Mouse (Mus musculus) brain, embryonic 18.5 days (tissue): ENCODE measurements around the gene Spty2d1.
A peak's percentile ranks its signal among the peaks of the same experiment; 100 is the strongest.
"Not testable (repeated sequence)": the region's sequence is repeated elsewhere in the genome, so short reads cannot be mapped to it uniquely, and the experiment has no call there.

Source experiments
- DNase-seq: peaks from one replicate; pipeline ENCODE4 v3.0.0-alpha.2; 2012; ENCODE audit warnings: low read depth, low spot score

Gene Spty2d1

DNA sequence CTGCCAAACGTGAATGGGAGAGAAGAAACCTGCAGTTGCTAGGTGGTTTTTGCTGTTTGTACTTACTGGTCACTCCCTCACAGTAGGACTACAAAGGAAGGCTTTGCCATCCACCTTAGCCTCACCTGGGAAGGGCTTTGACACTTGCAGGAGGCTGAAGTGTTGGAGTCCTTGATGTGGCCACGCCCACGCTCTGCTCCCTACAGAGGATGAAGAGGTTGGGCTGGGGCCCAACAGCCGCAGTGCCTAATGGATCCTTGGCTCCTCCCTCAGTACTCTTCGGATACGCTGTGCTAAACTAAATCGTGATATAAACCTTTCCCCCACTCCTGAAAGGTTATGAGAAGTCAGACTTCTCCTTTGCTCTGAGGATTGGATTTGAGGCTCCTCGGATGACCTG lies 12.7 kb upstream of the Spty2d1 start:
- no peak for DNase-seq

DNA sequence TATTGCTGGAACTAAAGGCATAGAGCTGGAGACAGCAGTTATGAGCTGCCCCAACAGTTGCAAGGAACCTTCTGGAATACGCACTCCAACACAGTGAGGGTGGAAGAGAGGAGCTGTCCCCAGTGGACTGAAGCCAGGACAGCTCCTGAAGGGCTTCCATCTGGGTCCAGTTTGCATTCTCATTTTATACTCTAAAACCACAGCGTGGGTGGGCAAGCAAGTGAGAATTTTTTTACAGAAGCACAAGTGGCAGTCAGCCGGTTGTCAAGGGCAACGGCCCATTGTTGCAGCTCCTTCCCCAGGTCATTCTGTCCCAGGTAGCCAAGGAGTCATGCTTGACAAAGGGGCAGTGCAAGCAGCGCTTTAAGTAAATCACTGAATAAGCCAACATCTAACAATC lies 11.4 kb upstream of the Spty2d1 start:
- DNase-seq, result no peak

DNA sequence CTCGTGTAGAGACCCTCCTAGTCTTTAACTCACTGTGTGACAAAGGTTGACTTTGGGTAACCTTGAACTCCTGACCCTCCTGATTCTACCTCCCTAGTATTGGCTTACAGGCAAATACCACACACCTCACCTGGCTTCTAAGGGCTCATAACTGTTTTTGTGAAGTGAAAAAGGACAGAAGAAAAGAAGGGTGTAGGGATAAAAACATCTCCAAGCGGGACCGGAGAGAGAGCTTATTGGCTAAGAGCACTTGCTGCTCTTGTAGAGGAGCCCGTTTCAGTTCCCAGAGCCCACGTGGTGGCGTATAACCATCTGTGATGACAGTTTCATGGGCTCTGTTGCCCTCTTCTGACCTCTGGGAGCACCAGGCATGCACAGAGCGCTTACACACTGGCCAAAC lies 8.9 kb upstream of the Spty2d1 start:
- no peak for DNase-seq

DNA sequence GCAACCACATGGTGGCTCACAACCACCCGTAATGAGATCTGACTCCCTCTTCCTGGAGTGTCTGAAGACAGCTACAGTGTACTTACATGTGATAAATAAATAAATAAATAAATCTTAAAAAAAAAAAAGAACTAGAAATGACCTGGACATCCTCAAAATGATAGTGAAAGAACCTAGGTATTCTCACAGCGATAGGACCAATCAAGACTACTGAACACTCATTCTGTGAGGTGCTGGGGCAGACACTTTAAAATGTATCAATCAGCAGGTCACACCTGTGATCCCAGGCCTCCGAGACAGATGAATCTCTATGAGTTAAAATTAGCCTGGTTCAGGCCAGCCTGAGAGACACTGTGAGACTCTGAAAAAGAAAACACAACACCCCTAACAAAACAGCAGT lies 8.4 kb upstream of the Spty2d1 start:
- no peak for DNase-seq

DNA sequence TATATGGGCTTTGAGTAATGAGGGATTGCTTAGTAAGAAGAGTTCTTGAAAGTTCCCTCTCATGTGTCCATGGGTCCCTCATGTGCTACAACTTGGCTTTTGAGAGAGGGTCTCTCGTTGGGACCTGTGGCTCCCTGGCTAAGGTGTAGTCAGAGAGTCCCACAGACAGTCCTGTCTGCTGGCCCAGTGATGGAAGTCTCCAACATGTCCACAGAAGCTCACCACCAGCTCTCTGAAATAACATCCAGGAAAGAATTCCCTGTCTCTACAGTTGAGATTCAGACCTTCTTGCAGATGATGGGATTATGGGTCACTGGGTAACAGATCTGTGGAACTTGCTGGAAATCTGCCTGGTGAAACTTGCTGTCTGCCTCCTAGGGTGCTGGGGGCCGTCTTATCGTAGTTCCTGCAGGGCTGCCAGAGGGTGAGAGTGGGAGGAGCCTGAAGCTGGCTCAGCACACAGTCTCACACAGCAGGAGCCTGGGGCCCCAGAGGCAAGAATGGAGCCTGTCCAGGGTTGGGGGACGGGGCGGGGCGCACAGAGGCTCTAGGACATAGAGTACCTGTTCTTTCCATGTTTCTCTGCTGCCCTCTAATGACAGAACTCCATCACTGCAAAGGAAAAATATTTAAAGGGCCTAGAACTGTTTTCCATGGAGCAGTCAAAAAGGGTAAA lies 7.3 kb upstream of the Spty2d1 start:
- DNase-seq, result no peak

DNA sequence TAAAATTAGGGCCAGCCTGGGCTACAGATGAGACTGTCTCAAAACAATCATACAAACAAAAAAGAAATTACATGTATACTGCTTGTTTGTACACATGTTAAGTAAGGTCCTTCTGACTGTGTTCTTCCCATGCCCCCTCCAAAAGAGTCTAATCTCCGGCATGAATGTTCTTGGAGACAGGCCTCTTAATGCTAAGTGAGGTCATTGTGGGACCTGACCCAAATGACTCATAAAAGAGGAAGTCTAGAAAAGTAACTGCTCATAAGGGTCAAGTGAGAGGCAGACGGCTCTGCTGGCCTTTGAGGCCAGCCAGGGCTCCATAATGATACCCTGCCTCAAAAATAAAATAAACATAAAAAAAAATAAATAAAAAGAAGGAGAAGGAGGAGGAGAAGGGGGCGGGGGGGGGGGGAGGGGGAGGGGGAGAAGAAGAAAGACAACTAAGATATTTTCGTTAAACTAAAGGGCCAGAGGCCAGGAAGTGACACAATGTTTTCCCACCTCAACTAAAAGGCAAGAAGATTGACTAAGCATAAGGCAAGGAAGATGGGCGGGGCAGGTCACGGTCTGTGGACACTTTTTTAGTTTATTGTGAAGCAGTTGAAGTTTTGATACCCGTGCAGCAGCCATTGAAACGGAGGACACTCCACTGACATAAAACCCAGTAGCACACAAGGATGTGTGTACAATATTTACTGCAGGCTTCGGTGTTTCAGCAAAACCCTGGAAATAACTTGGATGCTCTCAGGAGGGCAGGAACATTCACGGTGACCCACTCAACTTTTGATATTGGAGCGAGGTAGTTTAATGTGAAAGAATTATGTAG lies 6.6 kb upstream of the Spty2d1 start:
- DNase-seq, result no peak

DNA sequence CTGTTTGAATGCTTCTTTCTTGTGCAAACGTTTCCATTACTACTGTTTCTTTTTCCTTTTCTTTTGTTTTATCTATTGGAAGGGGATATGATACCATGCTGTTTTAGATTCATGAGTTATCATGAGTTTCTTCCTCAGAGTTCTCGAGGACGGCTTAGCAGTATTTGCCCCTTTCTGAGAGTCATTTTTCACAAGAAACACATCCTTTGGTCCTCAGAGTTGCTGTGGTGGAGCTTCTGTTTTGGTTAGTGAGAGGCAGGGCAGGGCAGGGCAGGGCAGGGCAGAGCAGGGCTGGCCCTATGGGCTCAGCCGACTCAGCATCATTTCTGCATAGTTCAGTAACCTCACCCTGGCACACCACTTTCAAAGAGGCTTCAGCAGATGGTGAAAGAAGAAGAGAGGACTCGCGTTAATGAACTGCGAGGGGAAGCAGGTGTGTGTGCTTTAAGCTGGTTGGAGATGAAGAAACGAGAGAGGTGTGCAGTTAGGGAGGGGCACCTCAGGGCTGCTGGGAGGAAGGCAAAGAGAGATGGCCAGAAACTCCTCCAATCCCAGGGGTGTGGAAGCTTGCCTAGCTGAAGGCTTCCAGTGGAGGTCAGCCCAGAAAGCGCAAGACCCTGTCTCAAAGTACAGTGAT lies 5.0 kb upstream of the Spty2d1 start:
- DNase-seq, result no peak

DNA sequence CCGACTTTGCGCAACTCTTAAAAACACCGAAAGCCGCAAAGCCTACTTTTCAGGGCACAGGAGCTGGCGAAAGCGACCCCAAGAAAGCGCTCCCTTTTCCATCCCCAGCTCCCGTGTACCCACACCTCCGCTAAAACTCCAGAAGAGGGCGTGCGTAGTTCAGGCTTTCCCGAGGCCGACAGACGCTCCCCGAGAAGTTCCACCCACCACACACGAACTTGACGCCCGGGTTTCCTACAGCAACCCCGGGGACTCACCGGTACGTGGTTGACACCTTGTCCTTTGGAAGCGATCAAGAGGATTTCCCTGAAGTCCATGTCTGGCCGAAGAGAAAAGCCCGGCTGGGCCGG lies 418 bp downstream of the Spty2d1 start:
- DNase-seq, result peak; percentile 46

DNA sequence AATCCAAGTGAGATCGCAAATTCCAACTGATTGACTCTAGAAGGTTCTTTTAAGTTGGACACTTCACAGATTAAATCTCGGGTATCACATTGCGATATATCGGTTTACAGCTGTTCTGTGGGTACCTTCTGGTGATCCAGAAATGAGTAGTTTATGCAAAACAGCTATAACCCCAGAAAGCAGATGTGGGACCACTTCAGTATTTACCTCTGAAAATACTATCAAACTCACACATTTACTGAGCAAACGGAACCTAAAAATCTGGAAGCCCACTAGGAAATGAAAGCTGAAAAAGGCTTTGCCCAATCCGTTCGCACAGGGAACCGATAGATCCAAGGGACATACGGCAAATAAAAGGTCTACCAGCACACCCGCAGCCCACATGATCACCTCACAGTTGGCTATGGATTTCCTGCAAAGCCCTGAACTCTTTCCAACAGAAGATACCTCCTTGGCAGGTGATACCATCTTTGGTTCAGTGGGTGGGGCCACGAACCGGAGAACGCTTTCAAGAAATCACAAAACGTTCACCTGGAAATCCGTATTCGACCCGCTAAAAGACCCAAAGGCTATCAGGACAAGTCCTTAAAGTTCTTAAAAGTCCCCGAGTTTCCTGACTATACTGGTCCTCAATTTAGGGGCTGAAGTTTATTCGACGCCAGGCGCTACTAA lies 966 bp downstream of the Spty2d1 start:
- DNase-seq, result no peak

DNA sequence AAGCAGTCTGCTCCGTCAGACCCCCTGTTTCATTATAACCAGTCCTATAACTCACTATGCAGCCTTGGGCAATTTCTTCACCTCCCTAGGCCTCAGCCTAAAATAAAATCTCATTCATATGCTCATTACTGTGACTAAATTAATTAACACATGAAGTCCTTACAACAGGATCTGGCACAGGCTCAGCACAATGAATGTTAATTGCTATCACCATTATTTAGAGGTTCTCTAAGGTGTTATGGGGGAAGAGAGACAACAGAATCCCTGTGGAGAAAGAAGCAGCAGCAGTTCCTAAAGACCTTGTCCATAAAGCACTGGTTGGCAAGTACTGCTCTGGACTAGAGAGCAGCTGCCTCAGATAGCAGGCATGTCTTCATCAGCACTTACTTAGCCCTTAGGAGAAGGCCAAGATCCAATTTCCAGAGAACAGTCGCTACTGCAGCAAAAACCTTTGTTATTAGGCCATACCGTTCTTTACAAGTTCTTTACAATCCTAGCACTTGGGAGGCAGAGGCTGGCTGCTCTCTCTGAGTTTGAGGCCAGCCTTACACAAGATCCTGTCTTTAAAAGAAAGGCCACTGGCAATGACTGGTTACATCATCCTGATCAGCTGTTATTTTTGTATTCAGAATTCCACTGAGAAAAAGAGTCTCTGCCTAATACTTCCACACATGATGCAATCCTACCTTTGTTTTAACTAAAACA lies 4.6 kb downstream of the Spty2d1 start:
- DNase-seq, result no peak

DNA sequence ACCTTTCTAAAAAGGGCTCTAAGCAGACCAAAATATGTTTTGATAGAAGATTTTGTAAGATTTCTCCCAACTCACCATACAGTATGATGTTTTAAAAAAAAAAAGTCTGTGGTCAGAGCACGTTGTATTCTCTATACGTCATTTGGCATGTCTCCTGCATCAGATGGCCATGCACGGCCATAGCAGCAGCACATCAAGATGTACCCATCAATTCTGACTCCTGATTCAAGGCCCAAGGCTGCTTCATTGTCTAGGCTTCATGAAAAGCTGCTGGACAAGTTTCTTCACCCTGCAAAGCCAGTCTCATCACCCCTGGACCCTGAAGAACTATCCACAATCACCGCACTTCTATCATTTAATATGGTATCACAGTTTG lies 6.3 kb downstream of the Spty2d1 start:
- no peak for DNase-seq

DNA sequence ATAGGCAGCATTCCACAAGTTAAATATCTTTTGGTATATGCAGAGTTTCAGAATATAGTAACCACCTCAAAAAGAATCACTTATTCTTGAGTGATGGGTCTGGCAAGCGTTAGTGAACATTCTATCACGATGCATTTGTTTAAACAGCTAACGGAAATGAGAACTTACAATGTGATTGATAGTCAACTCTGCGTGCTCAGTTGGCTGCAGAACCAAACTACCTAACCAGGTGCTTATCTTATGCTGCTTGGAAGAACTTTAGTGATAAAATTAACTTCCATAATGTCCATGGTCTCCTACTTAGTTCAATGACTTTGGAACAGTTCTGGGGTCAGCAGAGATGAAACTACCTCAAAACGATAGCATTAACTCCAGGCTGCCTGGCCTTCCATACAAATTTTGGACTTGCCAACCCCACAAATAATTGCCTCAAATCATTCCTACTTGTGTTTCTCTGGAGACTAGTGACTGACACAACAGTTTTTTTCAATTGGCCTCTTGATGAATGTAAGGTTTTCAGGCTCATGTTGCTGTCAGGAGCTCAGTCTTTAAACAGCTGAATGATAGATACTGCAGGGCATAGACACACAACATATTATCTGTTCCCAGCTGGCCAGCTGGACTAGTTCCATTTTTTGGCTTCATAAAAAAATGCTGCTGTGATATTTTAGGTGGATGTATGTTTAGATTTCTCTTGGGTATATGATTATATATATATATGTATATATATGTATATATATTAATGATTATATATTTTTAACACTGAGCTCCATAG lies 6.9 kb downstream of the Spty2d1 start:
- no peak for DNase-seq

DNA sequence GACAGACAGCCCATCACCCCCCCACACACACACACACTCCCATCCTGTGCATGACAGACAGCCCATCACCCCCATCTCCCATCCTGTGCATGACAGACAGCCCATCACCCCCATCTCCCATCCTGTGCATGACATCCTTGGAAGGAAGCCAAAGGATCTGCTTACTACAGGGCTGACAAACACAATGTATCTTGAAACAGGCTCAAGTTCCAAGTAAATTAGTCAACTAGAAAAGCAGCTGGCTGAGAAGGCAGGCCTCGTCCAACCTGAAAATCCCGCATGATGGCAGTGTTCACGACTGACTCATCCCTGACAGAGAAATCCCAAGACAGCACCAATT lies 7.6 kb downstream of the Spty2d1 start:
- DNase-seq, result no peak

DNA sequence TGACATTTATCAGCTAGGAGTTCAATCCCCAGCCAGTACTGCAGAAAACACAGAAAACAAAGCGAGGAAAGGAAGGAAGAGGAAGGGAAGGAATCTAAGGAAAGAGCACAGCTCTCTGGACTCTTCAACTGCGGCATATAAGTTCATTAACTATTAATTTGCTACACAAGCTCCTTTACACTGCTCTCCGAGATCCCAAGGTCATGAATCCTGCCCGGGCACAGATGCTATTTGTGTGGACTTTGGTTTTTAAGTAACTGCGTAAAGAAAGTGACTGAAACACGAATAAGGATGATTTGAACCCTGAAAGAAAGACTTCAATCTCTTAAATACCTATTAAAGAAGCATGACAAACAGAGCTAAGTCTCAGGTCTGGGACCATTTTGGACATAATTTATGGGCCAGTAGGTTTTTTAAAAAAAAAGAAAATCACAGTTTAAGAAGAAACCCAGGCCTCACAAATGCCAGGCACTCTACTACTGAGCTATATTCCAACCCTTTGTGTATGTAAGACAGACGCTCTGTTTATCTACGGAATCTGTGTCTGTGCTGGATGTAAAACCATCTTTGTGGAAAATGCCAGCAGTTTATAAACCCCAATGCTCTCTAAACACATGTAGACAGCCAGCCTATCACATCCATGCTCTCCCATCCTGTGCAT lies 8.1 kb downstream of the Spty2d1 start:
- DNase-seq, result no peak

DNA sequence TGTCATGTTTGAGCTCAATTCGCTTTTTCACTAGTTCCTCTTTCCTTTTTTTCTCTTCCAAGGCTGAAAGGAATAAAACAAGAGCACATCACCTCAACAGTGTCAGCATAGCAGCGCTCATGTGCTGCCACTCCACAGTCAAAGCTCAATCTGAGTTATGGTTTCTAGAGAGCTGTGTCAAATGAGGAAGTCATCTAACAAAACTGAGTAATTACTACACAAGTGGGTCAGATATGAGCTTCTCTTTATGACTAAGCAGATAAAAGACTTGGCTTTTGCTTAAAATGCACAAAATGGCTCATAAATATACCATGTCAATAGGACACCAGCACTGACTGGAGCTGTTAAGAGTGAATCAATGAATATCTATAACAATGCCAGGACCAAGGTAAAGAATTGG lies 9.3 kb downstream of the Spty2d1 start:
- no peak for DNase-seq

DNA sequence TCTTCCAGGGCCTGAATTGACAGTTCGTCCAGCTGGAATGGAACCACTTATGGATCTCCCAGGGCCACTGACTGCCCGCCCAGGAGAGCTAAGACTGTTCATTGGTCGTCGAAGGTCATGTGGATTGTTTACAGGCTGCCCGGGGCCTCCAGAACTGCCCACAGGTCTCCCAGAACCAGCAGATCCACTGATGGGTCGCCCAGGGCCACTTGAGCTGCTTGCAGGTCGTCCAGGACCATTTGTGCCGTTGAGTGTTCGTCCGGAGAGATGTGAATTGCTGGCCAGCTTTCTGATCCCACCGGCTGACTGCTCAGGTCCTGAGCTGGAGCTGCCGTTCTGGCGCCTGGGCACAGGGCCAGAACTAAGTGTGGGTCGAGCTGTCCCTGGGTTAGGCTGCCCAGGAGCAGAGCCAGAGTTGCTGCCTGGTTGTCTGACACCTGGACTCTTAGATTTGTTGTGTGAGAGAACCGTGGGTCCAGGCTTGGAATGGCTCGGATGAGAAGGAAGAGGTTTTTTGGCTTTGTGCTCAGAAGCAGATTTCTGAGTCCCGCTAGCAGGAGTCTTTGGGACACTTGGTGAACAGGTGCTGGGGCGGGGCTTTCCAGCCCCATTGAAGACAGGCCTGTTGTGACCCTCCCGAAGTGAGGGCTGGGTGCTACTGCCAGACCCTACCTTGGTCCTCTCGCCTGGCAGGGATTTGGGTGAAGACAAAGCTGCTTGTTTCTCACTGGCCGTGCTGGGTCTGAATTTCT lies 10.4 kb downstream of the Spty2d1 start:
- no peak for DNase-seq

DNA sequence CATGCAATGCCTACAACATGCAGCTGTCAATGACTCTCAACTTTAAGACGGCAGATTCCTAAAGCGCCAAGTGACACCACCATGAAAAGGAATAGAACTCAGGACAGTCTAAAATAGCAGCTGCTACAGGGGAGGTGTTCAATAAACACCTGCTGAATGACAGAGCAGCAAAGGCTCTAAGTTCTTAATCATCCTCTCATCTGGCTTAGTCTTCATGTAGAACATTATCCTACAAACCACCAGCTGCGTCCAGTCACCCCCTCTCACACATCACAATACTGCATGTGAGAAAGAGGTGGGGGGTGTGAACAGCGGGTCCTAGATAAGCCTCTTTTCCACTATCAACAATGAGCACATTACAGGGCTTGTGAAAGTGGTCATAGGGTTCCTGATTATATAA lies 11.2 kb downstream of the Spty2d1 start:
- DNase-seq, result no peak

DNA sequence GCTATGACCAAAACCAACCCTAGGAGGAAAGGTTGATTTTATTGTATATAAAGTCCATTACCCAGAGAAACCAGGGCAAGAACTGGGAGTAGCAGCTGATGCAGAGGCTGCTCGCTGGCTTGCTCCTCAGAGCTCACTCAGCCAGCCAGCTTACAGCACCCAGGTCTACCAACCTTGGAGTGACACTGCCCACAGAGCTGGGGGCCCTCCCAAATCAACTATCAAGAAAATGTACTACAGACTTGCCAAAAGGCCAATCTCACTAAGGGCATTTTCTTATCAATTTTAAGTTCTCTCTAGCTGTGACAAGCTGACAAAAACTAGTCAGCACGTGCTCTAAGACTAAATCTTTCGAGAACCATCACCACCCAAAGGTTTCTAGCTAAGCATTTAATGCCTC lies 12.7 kb downstream of the Spty2d1 start:
- no peak for DNase-seq

DNA sequence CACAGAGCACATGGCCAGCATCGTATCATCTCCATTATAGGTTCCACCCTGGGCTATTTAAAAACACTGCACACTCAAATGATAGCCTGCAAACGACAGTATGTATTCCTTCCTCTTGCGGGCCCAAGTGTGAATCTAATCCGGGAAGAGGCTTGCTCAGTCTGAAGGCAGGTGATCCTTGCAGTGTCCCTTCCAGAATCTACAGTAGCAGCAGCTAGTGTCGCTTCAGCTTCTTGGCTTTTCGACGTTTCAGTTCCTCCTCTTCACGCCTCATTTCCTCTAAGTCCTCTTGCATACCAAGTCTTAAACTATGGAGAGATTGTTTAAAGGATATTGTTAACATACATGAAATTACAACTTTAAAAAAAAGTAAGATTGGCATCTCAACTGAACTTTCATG lies 15.1 kb downstream of the Spty2d1 start:
- DNase-seq, result no peak

DNA sequence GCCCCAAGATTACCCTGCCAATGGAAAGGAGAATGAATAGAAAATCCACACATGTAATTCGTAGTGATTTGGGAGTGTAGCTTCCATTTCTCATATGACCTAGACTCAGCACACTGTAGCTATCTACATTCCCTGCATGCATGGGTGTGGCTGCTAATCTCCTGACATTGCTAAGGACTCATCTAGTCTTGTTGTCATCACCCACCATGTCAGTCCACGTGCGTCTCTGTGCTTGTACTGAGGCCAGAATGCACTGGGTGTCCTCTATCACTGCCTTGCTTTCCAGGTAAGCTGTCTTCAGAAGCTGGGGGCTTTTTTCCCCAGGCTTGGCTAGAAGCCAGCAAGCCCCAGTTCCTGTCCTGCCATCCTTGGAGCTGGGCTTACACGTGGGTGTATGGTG lies 18.8 kb downstream of the Spty2d1 start:
- not testable (repeated sequence) for DNase-seq
